Mouse (Mus musculus) testis, adult 2 months (tissue): ENCODE data around the gene Rplp2. TPM values are rescaled to one million over a fixed set of nuclear protein-coding genes. Genes with fewer than 3 reads are reported as not detected.

Source experiments
- H3K27ac ChIP-seq: fragments of 200-500 bp; 2 replicates; pipeline ENCODE4 v1.5.1; 2012; ENCODE audit warnings: low read depth, low read length; ENCODE audit not compliant: control insufficient read depth, insufficient read depth
- H3K27me3 ChIP-seq: fragments of 200-500 bp; 2 replicates; pipeline ENCODE4 v1.6.1; 2012; ENCODE audit warnings: mild to moderate bottlenecking, low read length, moderate library complexity; ENCODE audit not compliant: control insufficient read depth, insufficient read depth
- H3K36me3 ChIP-seq: fragments of 200-500 bp; 2 replicates; pipeline ENCODE4 v1.6.1; 2012; ENCODE audit warnings: mild to moderate bottlenecking, low read length; ENCODE audit not compliant: control insufficient read depth, insufficient read depth
- H3K4me1 ChIP-seq: fragments of 200-500 bp; 2 replicates; pipeline ENCODE4 v1.6.1; 2012; ENCODE audit warnings: low read length; ENCODE audit not compliant: control insufficient read depth, insufficient read depth
- H3K4me3 ChIP-seq: fragments of 200-500 bp; 2 replicates; pipeline ENCODE4 v1.5.1; 2012; ENCODE audit warnings: low read depth, mild to moderate bottlenecking, low read length, moderate library complexity, mixed read lengths; ENCODE audit not compliant: control insufficient read depth
- CTCF ChIP-seq: fragments of 200-500 bp; IDR thresholded peaks from 2 replicates; pipeline ENCODE4 v1.5.1; 2012; ENCODE audit warnings: low read depth, mild to moderate bottlenecking, inconsistent platforms, low read length, moderate library complexity; ENCODE audit not compliant: control insufficient read depth, insufficient read depth, insufficient replicate concordance
- POLR2A ChIP-seq: fragments of 200-500 bp; IDR thresholded peaks from 2 replicates; pipeline ENCODE4 v1.6.1; 2012; ENCODE audit warnings: low read depth, mild to moderate bottlenecking, inconsistent platforms, low read length, moderate library complexity; ENCODE audit not compliant: control insufficient read depth
- polyA plus RNA-seq: library from polyadenylated mRNA; depleted of rRNA; stranded (reverse); fragments of >200 nt; gene quantifications from 2 replicates; pipeline ENCODE4 v1.2.3, GENCODE M21; 2012

Gene Rplp2
- polyA plus RNA-seq, 1 experiment = 226 TPM

- Histone ChIP-seq H3K4me1 (peaks cover 3% of the 10 kb centered on the region; the same call in 1 of the 2 replicates), H3K27ac (no peak overlapping the region), H3K27me3 (no peaks in the 10 kb centered on the region), H3K4me3 (no peak overlapping the region), H3K36me3 (no peaks in the 10 kb centered on the region)
- TF ChIP-seq CTCF (no peak), POLR2A (no peak)
Observed at GRCm38 (mm10) chr7:141436523-141436892, 10.7 kb upstream of the Rplp2 start.

GRCm38 (mm10) chr7:141437178-141438120 is 9.7 kb upstream of the Rplp2 start, which contains the start of gene Slc25a22:
Slc25a22 (minus strand) TSS chr7:141437892.
- TF ChIP-seq POLR2A (no peak), CTCF (peak; percentile 28; the same call in 1 of the 2 replicates)
- Histone ChIP-seq H3K4me1 (peaks cover 3% of the 10 kb centered on the region; the same call in 1 of the 2 replicates), H3K27me3 (no peaks in the 10 kb centered on the region), H3K4me3 (peak within 1 kb of the TSS; percentile 78), H3K36me3 (no peaks in the 10 kb centered on the region), H3K27ac (no peak within 1 kb of the TSS)

- Histone ChIP-seq H3K27ac (no peak overlapping the region), H3K4me1 (peaks cover 5% of the 10 kb centered on the region; the same call in 1 of the 2 replicates), H3K36me3 (no peaks in the 10 kb centered on the region), H3K27me3 (no peaks in the 10 kb centered on the region), H3K4me3 (no peak overlapping the region)
- no peak for TF ChIP-seq CTCF
- no peak for TF ChIP-seq POLR2A
Observed at GRCm38 (mm10) chr7:141438201-141438968, 8.8 kb upstream of the Rplp2 start.

- no peaks in the 10 kb centered on the region for H3K36me3 ChIP-seq
- TF ChIP-seq POLR2A (no peak), CTCF (no peak)
- no peaks in the 10 kb centered on the region for H3K27me3 ChIP-seq
- H3K27ac ChIP-seq = no peak overlapping the region
- H3K4me3 ChIP-seq = no peak overlapping the region
- H3K4me1 ChIP-seq = peaks cover 12% of the 10 kb centered on the region
Observed at GRCm38 (mm10) chr7:141439140-141439679, 8.0 kb upstream of the Rplp2 start.

GRCm38 (mm10) chr7:141439811-141440210 is 7.4 kb upstream of the Rplp2 start:
- H3K36me3 ChIP-seq = no peaks in the 10 kb centered on the region
- no peak for TF ChIP-seq CTCF
- peaks cover 12% of the 10 kb centered on the region for H3K4me1 ChIP-seq
- no peak overlapping the region for H3K27ac ChIP-seq
- H3K4me3 ChIP-seq = no peak overlapping the region
- no peaks in the 10 kb centered on the region for H3K27me3 ChIP-seq

- H3K4me3 ChIP-seq = no peak overlapping the region
- H3K4me1 ChIP-seq = peaks cover 12% of the 10 kb centered on the region
- H3K36me3 ChIP-seq = no peaks in the 10 kb centered on the region
- no peak for TF ChIP-seq POLR2A
- peak; percentile 50; the same call in 1 of the 2 replicates for TF ChIP-seq CTCF
- H3K27ac ChIP-seq = no peak overlapping the region
- H3K27me3 ChIP-seq = no peaks in the 10 kb centered on the region
Observed at GRCm38 (mm10) chr7:141440613-141441012, 6.6 kb upstream of the Rplp2 start.

- no peak for TF ChIP-seq POLR2A
- TF ChIP-seq CTCF = no peak
- H3K4me3 ChIP-seq = no peak overlapping the region
- no peaks in the 10 kb centered on the region for H3K27me3 ChIP-seq
- H3K27ac ChIP-seq = no peak overlapping the region
- H3K36me3 ChIP-seq = no peaks in the 10 kb centered on the region
- peaks cover 12% of the 10 kb centered on the region for H3K4me1 ChIP-seq
Observed at GRCm38 (mm10) chr7:141441460-141441859, 5.7 kb upstream of the Rplp2 start.
